Mouse (Mus musculus): ENCODE measurements around the gene Pnrc1. TPM values are rescaled to one million over a fixed set of nuclear protein-coding genes. Genes with fewer than 3 reads are reported as not detected.

The Pnrc1 gene
- polyA plus RNA-seq, 1 experiment from 2014 or later: 95.5 TPM

DNA sequence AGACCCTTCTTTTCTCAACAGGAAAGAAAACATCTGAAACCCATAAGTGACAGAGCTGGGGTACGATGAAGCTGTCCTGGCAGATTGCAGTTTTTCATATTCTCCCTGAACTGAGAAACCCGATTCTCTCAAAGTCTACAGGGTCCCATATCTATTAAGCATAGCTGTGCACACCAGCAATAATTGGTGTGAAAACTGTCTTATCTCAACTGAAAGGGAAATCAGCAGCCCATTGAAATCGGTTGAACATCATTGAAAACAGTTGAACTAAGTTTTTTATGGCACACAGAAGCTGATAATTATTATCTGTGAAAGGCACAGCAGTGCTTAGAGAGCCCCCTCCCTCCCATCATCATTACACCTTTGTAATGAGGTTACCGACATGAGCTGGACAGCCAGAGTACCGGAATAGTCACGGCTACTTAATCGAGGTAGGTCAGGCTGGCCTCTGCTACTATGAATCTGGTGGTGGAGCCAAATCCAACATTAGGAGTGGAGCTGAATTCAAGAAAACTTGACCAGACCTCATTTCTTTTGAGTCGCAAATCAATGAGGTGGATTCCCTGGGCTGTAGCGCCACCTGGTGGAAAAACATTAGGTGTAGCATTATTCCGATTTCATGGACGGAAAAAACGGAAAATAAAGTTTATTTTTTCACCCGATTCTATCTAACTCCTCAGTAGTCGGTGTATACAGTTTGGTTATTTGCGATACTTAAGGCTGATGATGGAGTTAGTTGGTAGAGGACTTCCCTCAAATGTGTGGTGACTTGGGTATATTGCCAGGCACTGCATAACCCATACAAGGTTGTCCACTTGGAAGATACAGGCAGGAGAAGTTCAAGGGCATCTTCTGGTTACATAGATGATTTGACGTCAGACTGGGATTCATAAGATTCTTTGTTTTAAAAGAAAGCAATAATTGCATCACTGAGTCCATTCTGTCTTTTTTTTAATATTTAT is 2.7 kb upstream of the Pnrc1 start:
- no peak for ATAC-seq (ENCODE audit: low FRiP score)
- WGBS: 30% methylated on average over 16 of the region's 16 CpGs
- H3K9ac ChIP-seq: no peak overlapping the region
- no peaks in the 10 kb centered on the region for H3K36me3 ChIP-seq (replicated peaks)
- no peaks in the 10 kb centered on the region for H3K4me1 ChIP-seq
- no peak overlapping the region for H3K4me3 ChIP-seq (replicated peaks)
- H3K27me3 ChIP-seq: no peaks in the 10 kb centered on the region; the same call in 1 of the 2 replicates
- no peak overlapping the region for H3K27ac ChIP-seq
- no peaks in the 10 kb centered on the region for H3K9me3 ChIP-seq
- no peak overlapping the region; the same call in 1 of the 2 replicates for H3K4me2 ChIP-seq

DNA sequence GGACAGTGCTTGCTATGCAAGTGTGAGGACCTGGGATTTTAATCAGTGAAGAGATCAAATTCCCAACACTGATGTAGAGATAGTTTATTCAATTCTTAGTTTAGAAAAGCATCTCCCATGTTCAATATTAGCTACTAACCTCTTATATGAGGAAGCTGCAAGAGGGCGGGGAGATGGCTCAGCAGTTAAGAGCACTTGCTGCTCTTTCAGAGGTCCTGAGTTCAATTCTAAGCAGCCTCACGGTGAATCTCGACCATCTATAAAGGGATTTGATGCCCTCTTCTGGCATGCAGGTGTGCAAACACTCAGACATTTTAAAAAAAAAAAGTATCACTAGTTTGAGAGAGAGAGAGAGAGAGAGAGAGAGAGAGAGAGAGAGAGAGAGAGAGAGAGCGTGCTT is 915 bp upstream of the Pnrc1 start:
- Histone ChIP-seq H3K4me2 (no peak overlapping the region), H3K4me1 (no peaks in the 10 kb centered on the region), H3K4me3 (replicated peaks) (no peak overlapping the region), H3K9me3 (no peaks in the 10 kb centered on the region), H3K27me3 (no peaks in the 10 kb centered on the region; the same call in 1 of the 2 replicates), H3K36me3 (replicated peaks) (no peaks in the 10 kb centered on the region), H3K9ac (no peak overlapping the region), H3K27ac (no peak overlapping the region)
- 62% methylated on average over 4 of the region's 4 CpGs for WGBS
- no peak for ATAC-seq (ENCODE audit: low FRiP score)

- H3K36me3 ChIP-seq (replicated peaks): no peaks in the 10 kb centered on the region
- H3K9me3 ChIP-seq: no peaks in the 10 kb centered on the region
- H3K4me2 ChIP-seq: no peak overlapping the region
- 88% methylated on average over 12 of the region's 12 CpGs for WGBS
- H3K27me3 ChIP-seq: no peaks in the 10 kb centered on the region; the same call in 1 of the 2 replicates
- H3K9ac ChIP-seq: no peak overlapping the region
- no peak overlapping the region for H3K27ac ChIP-seq
- no peaks in the 10 kb centered on the region for H3K4me1 ChIP-seq
- H3K4me3 ChIP-seq (replicated peaks): no peak overlapping the region
- ATAC-seq (ENCODE audit: low FRiP score): no peak
Observed at GRCm38 (mm10) chr4:33289106-33289650, 785 bp downstream of the Pnrc1 start.

DNA sequence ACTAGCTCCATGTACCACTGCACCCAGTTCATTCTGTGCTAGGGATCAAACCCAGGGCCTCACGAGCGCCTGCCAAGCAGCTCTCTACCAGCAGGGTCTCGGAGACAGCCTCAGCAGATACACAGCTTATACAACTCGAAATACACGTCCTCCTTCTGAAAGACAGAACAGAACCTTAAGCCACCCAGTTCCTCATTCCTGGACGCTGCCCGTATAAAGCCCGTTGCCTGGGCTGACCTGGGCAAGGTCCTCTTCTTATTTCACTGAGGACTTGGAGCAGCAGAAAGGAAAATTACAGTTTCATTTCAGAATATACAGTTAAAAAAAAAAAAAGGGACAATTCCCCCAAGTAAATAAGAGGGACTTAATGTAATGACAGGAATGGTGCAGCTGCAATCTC is 4.5 kb downstream of the Pnrc1 start:
- Histone ChIP-seq H3K27me3 (no peaks in the 10 kb centered on the region), H3K9me3 (no peaks in the 10 kb centered on the region), H3K4me3 (replicated peaks) (no peak overlapping the region), H3K4me1 (no peaks in the 10 kb centered on the region), H3K9ac (no peak overlapping the region), H3K27ac (no peak overlapping the region), H3K36me3 (replicated peaks) (no peaks in the 10 kb centered on the region), H3K4me2 (no peak overlapping the region)
- ATAC-seq (ENCODE audit: low FRiP score): no peak
- WGBS: 83% methylated on average over 8 of the region's 8 CpGs

DNA sequence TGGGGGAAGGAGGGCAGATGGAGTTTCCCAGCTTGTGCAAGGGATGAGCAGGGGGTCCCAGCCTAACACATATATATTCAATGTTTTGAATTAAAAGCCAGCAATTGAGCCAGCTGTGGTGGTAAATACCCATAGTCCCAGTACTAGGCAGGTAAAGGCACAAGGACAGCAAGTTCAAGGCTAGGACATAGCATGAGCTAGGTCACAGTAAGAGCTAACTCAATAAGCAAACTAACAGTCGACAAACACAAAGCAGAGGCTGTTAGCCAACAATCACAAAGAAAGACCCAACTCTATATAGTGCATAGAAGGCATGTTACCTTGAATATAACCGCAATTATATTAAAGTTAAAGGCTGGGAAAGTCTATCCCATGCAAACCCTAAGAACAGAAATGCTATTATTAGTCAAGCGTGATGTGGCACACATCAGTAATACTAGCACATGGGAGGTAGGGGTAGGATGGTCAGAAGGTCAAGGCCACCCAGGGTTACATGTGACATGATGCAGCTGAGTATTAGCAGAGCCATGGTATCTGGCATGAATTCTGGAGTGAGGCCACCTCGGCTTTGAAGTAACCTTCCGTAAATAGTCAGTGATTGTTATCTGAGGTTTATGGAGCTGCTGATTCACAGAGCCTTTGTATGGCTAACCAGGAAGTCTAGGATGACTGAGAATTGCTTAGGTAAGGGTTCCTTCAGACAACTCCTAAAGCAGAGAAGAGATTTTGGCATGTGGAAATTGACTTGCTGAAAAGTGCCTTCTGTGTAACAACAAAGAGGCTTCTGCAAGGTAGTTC is 5.7 kb downstream of the Pnrc1 start:
- Histone ChIP-seq H3K27me3 (no peaks in the 10 kb centered on the region), H3K4me1 (no peaks in the 10 kb centered on the region), H3K9ac (no peak overlapping the region), H3K4me3 (replicated peaks) (no peak overlapping the region), H3K9me3 (no peaks in the 10 kb centered on the region), H3K27ac (no peak overlapping the region), H3K36me3 (replicated peaks) (no peaks in the 10 kb centered on the region), H3K4me2 (no peak overlapping the region)
- 90% methylated on average over 5 of the region's 5 CpGs for WGBS
- no peak for ATAC-seq (ENCODE audit: low FRiP score)

DNA sequence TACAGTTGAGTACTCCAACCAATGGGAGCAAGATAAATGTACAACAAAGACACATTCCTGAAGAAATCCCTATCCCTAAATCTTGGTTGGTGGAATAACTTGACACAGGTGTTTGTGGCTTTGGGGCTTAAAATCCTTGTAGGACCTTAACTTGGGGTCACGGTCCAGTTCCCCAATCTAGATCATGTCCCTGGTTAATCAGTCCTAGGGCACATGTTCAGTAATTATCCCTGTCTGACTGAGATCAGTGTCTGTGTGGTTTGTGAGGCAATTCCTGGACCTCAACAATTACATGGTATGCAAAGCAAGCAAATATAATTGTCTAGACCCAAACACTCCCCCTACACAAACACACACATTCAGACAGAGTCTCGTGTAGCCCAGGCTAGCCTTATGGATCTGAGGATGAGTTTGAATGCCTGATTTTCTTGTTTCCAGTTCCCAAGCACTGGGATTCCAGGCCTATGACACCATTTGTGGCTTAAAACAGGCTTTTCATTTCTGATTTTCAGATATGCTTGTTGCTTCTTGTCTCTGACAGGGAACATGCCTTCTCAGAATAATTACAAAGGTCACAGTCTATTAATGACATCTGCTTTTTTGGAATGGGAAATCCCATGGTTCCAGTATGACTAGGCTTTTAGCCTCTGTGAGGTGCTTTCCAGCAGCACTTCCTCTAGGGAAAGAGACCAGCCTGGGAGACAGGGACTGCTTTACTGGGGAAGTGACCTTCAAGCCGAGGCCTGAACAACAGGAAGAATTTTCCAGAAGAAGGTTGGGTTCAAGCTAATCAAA is 7.9 kb downstream of the Pnrc1 start:
- Histone ChIP-seq H3K4me1 (no peaks in the 10 kb centered on the region), H3K36me3 (replicated peaks) (no peaks in the 10 kb centered on the region), H3K9me3 (no peaks in the 10 kb centered on the region), H3K9ac (no peak overlapping the region), H3K4me2 (no peak overlapping the region), H3K27ac (no peak overlapping the region), H3K4me3 (replicated peaks) (no peak overlapping the region), H3K27me3 (no peaks in the 10 kb centered on the region)
- WGBS: 85% methylated on average over 3 of the region's 3 CpGs
- ATAC-seq (ENCODE audit: low FRiP score): no peak

DNA sequence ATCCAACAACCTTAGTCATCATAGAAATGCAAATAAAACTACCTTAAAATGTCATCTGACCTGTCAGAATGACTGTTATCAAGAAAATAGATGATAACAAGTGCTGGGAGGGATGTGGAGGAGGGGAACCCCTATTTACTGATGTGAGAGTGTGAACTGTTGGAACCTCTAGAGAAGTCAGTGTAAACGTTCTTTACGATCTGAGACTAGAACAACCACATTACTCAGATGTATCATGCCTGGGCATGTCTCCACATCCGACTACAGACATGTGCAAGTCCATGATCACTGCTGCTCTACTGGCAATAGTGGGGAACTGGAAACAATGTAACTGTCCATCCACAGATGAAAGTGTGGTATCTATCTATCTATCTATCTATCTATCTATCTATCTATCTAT is 16.5 kb downstream of the Pnrc1 start:
- no peak overlapping the region for H3K4me2 ChIP-seq
- WGBS: 92% methylated on average over 3 of the region's 3 CpGs

GRCm38 (mm10) chr4:33270386-33271314 is 19.3 kb downstream of the Pnrc1 start:
- Histone ChIP-seq H3K4me3 (replicated peaks) (no peak overlapping the region), H3K4me1 (no peaks in the 10 kb centered on the region), H3K27me3 (no peaks in the 10 kb centered on the region), H3K27ac (no peak overlapping the region), H3K9ac (no peak overlapping the region), H3K4me2 (no peak overlapping the region), H3K9me3 (no peaks in the 10 kb centered on the region), H3K36me3 (replicated peaks) (no peaks in the 10 kb centered on the region)
- 81% methylated on average over 11 of the region's 11 CpGs for WGBS
- no peak for ATAC-seq (ENCODE audit: low FRiP score)

More for the DNA sequence above, 16.5 kb downstream of the Pnrc1 start:
- no peak for ATAC-seq (ENCODE audit: low FRiP score)
- no peaks in the 10 kb centered on the region for H3K36me3 ChIP-seq (replicated peaks)
- H3K9me3 ChIP-seq: no peaks in the 10 kb centered on the region
- no peaks in the 10 kb centered on the region for H3K4me1 ChIP-seq
- no peaks in the 10 kb centered on the region for H3K27me3 ChIP-seq
- no peak overlapping the region for H3K9ac ChIP-seq
- H3K4me3 ChIP-seq (replicated peaks): no peak overlapping the region
- no peak overlapping the region for H3K27ac ChIP-seq

- Histone ChIP-seq H3K4me2 (no peak overlapping the region), H3K9me3 (no peaks in the 10 kb centered on the region), H3K9ac (no peak overlapping the region), H3K4me3 (replicated peaks) (no peak overlapping the region), H3K27me3 (no peaks in the 10 kb centered on the region), H3K36me3 (replicated peaks) (no peaks in the 10 kb centered on the region), H3K4me1 (no peaks in the 10 kb centered on the region), H3K27ac (no peak overlapping the region)
- ATAC-seq (ENCODE audit: low FRiP score): no peak
- 90% methylated on average over 11 of the region's 11 CpGs for WGBS
Observed at GRCm38 (mm10) chr4:33264979-33265726, 24.8 kb downstream of the Pnrc1 start.

DNA sequence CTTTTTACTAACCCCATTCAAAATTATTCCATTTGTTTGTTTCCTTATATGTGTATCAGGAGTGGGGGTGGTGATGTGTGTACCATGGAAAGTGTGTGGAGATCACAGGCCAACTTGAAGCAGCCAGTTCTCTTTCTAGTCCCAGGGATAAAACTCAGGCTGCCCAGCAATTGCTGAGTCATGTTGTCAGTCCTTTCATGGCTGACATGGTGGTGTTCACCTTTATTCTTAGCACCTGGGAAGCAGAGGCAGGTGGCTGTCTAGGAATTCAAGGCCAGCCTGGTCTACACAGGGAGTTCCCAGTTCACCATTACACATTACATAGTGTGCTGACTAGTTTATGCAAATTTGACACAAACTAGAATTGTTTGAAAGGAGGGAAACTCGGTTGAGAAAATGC is 27.1 kb downstream of the Pnrc1 start:
- Histone ChIP-seq H3K4me1 (no peaks in the 10 kb centered on the region), H3K9ac (no peak overlapping the region), H3K36me3 (replicated peaks) (no peaks in the 10 kb centered on the region), H3K9me3 (no peaks in the 10 kb centered on the region), H3K4me2 (no peak overlapping the region), H3K27me3 (no peaks in the 10 kb centered on the region), H3K27ac (no peak overlapping the region), H3K4me3 (replicated peaks) (no peak overlapping the region)
- no peak for ATAC-seq (ENCODE audit: low FRiP score)
- 88% methylated on average over 1 of the region's 1 CpGs for whole genome bisulfite sequencing

All from forebrain, embryonic 12.5 days (tissue).